Mouse (Mus musculus) forebrain, embryonic 13.5 days (tissue): Measurements from ENCODE around the gene Ccdc33. TPM values are rescaled to one million over a fixed set of nuclear protein-coding genes. Genes with fewer than 3 reads are reported as not detected.

Experiments used
- ATAC-seq: fragments of 200-750 bp; cut with Nextera tagmentation; 2 replicates; pipeline ENCODE4 v1.8.0; 2017
- H3K27ac ChIP-seq: fragments of 300-500 bp; sonication (generic); 2 replicates; pipeline ENCODE4 v1.5.1; 2015; ENCODE audit warnings: inconsistent platforms, mild to moderate bottlenecking, moderate library complexity
- H3K27me3 ChIP-seq: fragments of 300-500 bp; sonication (generic); 2 replicates; pipeline ENCODE4 v1.6.1; 2015; ENCODE audit warnings: mild to moderate bottlenecking, inconsistent platforms
- H3K36me3 ChIP-seq: fragments of 300-500 bp; sonication (generic); 2 replicates; pipeline ENCODE4 v1.6.1; 2015; ENCODE audit warnings: mild to moderate bottlenecking, inconsistent platforms; ENCODE audit not compliant: poor library complexity, severe bottlenecking
- H3K4me1 ChIP-seq: fragments of 300-500 bp; sonication (generic); 2 replicates; pipeline ENCODE4 v1.6.1; 2015; ENCODE audit warnings: inconsistent platforms
- H3K4me2 ChIP-seq: fragments of 300-500 bp; sonication (generic); 2 replicates; pipeline ENCODE4 v1.6.1; 2015; ENCODE audit warnings: inconsistent platforms, mild to moderate bottlenecking, moderate library complexity
- H3K4me3 ChIP-seq: fragments of 300-500 bp; sonication (generic); 2 replicates; pipeline ENCODE4 v1.5.1; 2015; ENCODE audit warnings: mild to moderate bottlenecking, inconsistent platforms
- H3K9ac ChIP-seq: fragments of 300-500 bp; sonication (generic); 2 replicates; pipeline ENCODE4 v1.6.1; 2015; ENCODE audit warnings: mild to moderate bottlenecking, inconsistent platforms
- H3K9me3 ChIP-seq: fragments of 300-500 bp; sonication (generic); replicated peaks from 2 replicates; pipeline ENCODE4 v1.6.1; 2016; ENCODE audit warnings: inconsistent platforms
- WGBS: fragments of 180-500 bp; shearing (Covaris S2); methylation state at CpG from one replicate; pipeline ENCODE4 v1.1.7; 2015; 5-methylcytosine and 5-hydroxymethylcytosine counted together
- polyA plus RNA-seq: library from polyadenylated mRNA; unstranded; fragments of >200 nt; fragmentation: Nextera tagmentation; extraction: Ambion mirVana; gene quantifications from 2 replicates; pipeline ENCODE4 v1.2.1, GENCODE M21; 2015

Ccdc33 gene
- polyA plus RNA-seq = 1.1 and 1.8 TPM in 2 replicates

- no peak within 1 kb of the TSS for H3K4me2 ChIP-seq
- H3K4me3 ChIP-seq = no peak within 1 kb of the TSS
- no peak for ATAC-seq
- H3K27ac ChIP-seq = no peak within 1 kb of the TSS
- no peaks in the 10 kb centered on the region for H3K9me3 ChIP-seq
- no peaks in the 10 kb centered on the region for H3K36me3 ChIP-seq
- no peak within 1 kb of the TSS for H3K9ac ChIP-seq
- H3K27me3 ChIP-seq = peaks cover 4% of the 10 kb centered on the region; the same call in 1 of the 2 replicates
- H3K4me1 ChIP-seq = peaks cover 50% of the 10 kb centered on the region
- WGBS = 25% methylated on average over 2 of the region's 2 CpGs
Observed at GRCm38 (mm10) chr9:58118671-58119070, at the start of gene Ccdc33. Ccdc33 (minus strand) TSS chr9:58118823.

GRCm38 (mm10) chr9:58165779-58166178, 47.2 kb upstream of the Ccdc33 start:
- Histone ChIP-seq H3K27ac (no peak overlapping the region), H3K36me3 (no peaks in the 10 kb centered on the region), H3K9ac (no peak overlapping the region), H3K27me3 (no peaks in the 10 kb centered on the region), H3K4me3 (no peak overlapping the region), H3K9me3 (no peaks in the 10 kb centered on the region), H3K4me1 (peaks cover 7% of the 10 kb centered on the region), H3K4me2 (no peak overlapping the region)
- WGBS = 82% methylated on average over 1 of the region's 1 CpGs
- no peak for ATAC-seq

- Histone ChIP-seq H3K9me3 (no peaks in the 10 kb centered on the region), H3K4me3 (no peak overlapping the region), H3K9ac (no peak overlapping the region), H3K27me3 (no peaks in the 10 kb centered on the region), H3K27ac (no peak overlapping the region), H3K36me3 (no peaks in the 10 kb centered on the region), H3K4me1 (peaks cover 9% of the 10 kb centered on the region), H3K4me2 (no peak overlapping the region)
- 85% methylated on average over 5 of the region's 5 CpGs for WGBS
- no peak for ATAC-seq
Observed at GRCm38 (mm10) chr9:58163146-58163545, 44.5 kb upstream of the Ccdc33 start.

GRCm38 (mm10) chr9:58162173-58162572, 43.5 kb upstream of the Ccdc33 start:
- ATAC-seq = no peak
- Histone ChIP-seq H3K9me3 (no peaks in the 10 kb centered on the region), H3K4me2 (no peak overlapping the region), H3K36me3 (no peaks in the 10 kb centered on the region), H3K4me1 (peaks cover 9% of the 10 kb centered on the region), H3K9ac (no peak overlapping the region), H3K27me3 (no peaks in the 10 kb centered on the region), H3K27ac (no peak overlapping the region), H3K4me3 (no peak overlapping the region)
- WGBS = 99% methylated on average over 3 of the region's 3 CpGs

GRCm38 (mm10) chr9:58160315-58160714, 41.7 kb upstream of the Ccdc33 start:
- ATAC-seq = no peak
- H3K27me3 ChIP-seq = no peaks in the 10 kb centered on the region
- 84% methylated on average over 5 of the region's 5 CpGs for WGBS
- no peaks in the 10 kb centered on the region for H3K9me3 ChIP-seq
- H3K4me2 ChIP-seq = no peak overlapping the region
- H3K9ac ChIP-seq = no peak overlapping the region
- H3K27ac ChIP-seq = no peak overlapping the region
- H3K4me3 ChIP-seq = no peak overlapping the region
- no peaks in the 10 kb centered on the region for H3K36me3 ChIP-seq
- H3K4me1 ChIP-seq = peaks cover 22% of the 10 kb centered on the region

GRCm38 (mm10) chr9:58159855-58160254, 41.2 kb upstream of the Ccdc33 start:
- Histone ChIP-seq H3K4me3 (no peak overlapping the region), H3K4me1 (peaks cover 26% of the 10 kb centered on the region), H3K9me3 (no peaks in the 10 kb centered on the region), H3K27me3 (no peaks in the 10 kb centered on the region), H3K36me3 (no peaks in the 10 kb centered on the region), H3K27ac (no peak overlapping the region), H3K4me2 (no peak overlapping the region), H3K9ac (no peak overlapping the region)
- ATAC-seq = no peak
- 79% methylated on average over 4 of the region's 4 CpGs for WGBS

- H3K27ac ChIP-seq = no peak overlapping the region
- peaks cover 28% of the 10 kb centered on the region for H3K4me1 ChIP-seq
- H3K9ac ChIP-seq = no peak overlapping the region; the same call in 1 of the 2 replicates
- no peaks in the 10 kb centered on the region for H3K9me3 ChIP-seq
- no peak for ATAC-seq
- H3K4me2 ChIP-seq = no peak overlapping the region
- H3K4me3 ChIP-seq = no peak overlapping the region
- WGBS = 41% methylated on average over 7 of the region's 7 CpGs
- H3K27me3 ChIP-seq = no peaks in the 10 kb centered on the region
- no peaks in the 10 kb centered on the region for H3K36me3 ChIP-seq
Observed at GRCm38 (mm10) chr9:58158541-58159311, 40.1 kb upstream of the Ccdc33 start.

- H3K27me3 ChIP-seq = no peaks in the 10 kb centered on the region
- no peak for ATAC-seq
- no peak overlapping the region for H3K9ac ChIP-seq
- no peaks in the 10 kb centered on the region for H3K9me3 ChIP-seq
- peaks cover 28% of the 10 kb centered on the region for H3K4me1 ChIP-seq
- no peaks in the 10 kb centered on the region for H3K36me3 ChIP-seq
- H3K4me2 ChIP-seq = no peak overlapping the region
- H3K4me3 ChIP-seq = no peak overlapping the region
- H3K27ac ChIP-seq = no peak overlapping the region
- 88% methylated on average over 13 of the region's 13 CpGs for WGBS
Observed at GRCm38 (mm10) chr9:58157838-58158237, 39.2 kb upstream of the Ccdc33 start.

GRCm38 (mm10) chr9:58156819-58157560, 38.4 kb upstream of the Ccdc33 start:
- 90% methylated on average over 22 of the region's 22 CpGs for WGBS
- Histone ChIP-seq H3K27me3 (no peaks in the 10 kb centered on the region), H3K9ac (no peak overlapping the region), H3K36me3 (no peaks in the 10 kb centered on the region), H3K9me3 (no peaks in the 10 kb centered on the region), H3K4me3 (no peak overlapping the region), H3K4me1 (peaks cover 28% of the 10 kb centered on the region), H3K27ac (no peak overlapping the region), H3K4me2 (no peak overlapping the region)
- ATAC-seq = no peak

GRCm38 (mm10) chr9:58155366-58155765, 36.7 kb upstream of the Ccdc33 start:
- no peaks in the 10 kb centered on the region for H3K27me3 ChIP-seq
- H3K4me3 ChIP-seq = no peak overlapping the region
- no peaks in the 10 kb centered on the region for H3K36me3 ChIP-seq
- H3K27ac ChIP-seq = peak overlapping the region; percentile 31; the same call in 1 of the 2 replicates
- H3K4me2 ChIP-seq = no peak overlapping the region
- 0 out of 2 replicates have a peak, but pooled peaks have one; percentile 39 for ATAC-seq
- no peak overlapping the region for H3K9ac ChIP-seq
- 45% methylated on average over 3 of the region's 3 CpGs for WGBS
- H3K9me3 ChIP-seq = no peaks in the 10 kb centered on the region
- H3K4me1 ChIP-seq = peaks cover 28% of the 10 kb centered on the region

GRCm38 (mm10) chr9:58153095-58153494, 34.5 kb upstream of the Ccdc33 start:
- Histone ChIP-seq H3K4me3 (no peak overlapping the region), H3K27ac (no peak overlapping the region), H3K4me2 (no peak overlapping the region), H3K9me3 (no peaks in the 10 kb centered on the region), H3K36me3 (no peaks in the 10 kb centered on the region), H3K9ac (no peak overlapping the region), H3K4me1 (peaks cover 20% of the 10 kb centered on the region), H3K27me3 (no peaks in the 10 kb centered on the region)
- WGBS = 70% methylated on average over 3 of the region's 3 CpGs
- no peak for ATAC-seq

GRCm38 (mm10) chr9:58150733-58151361, 32.2 kb upstream of the Ccdc33 start:
- ATAC-seq = no peak
- Histone ChIP-seq H3K4me3 (no peak overlapping the region), H3K27me3 (no peaks in the 10 kb centered on the region), H3K9ac (no peak overlapping the region), H3K4me1 (peaks cover 22% of the 10 kb centered on the region), H3K36me3 (no peaks in the 10 kb centered on the region), H3K27ac (no peak overlapping the region), H3K4me2 (no peak overlapping the region), H3K9me3 (no peaks in the 10 kb centered on the region)
- WGBS = 71% methylated on average over 4 of the region's 4 CpGs
